Mouse (Mus musculus) heart, embryonic 14.5 days (tissue): ENCODE measurements around the gene Mptx1. TPM values are rescaled to one million over a fixed set of nuclear protein-coding genes. Genes with fewer than 3 reads are reported as not detected.
"Not testable (repeated sequence)": the region's sequence is repeated elsewhere in the genome, so short reads cannot be mapped to it uniquely, and the experiment has no call there.

Experiments used
- ATAC-seq: fragments of 200-750 bp; cut with Nextera tagmentation; 2 replicates; pipeline ENCODE4 v1.8.0; 2017; ENCODE audit warnings: low read depth, moderate TSS enrichment; ENCODE audit not compliant: insufficient number of reproducible peaks, insufficient read depth, low FRiP score
- H3K27ac ChIP-seq, 2 experiments: fragments of 200-500 bp in 1 of 2; fragments of 300-500 bp in 1 of 2; sonication (generic) in 1 of 2; replicated peaks in 1 of 2; 2 replicates each; pipeline ENCODE4 v1.5.1; 2012 to 2014; ENCODE audit warnings: low read depth in 2 of 2, low read length in 2 of 2, control low read depth in 1 of 2, mild to moderate bottlenecking in 1 of 2, mixed read lengths in 1 of 2; ENCODE audit not compliant: control insufficient read depth in 1 of 2, insufficient read depth in 1 of 2
- H3K27me3 ChIP-seq: fragments of 300-500 bp; sonication (generic); 2 replicates; pipeline ENCODE4 v1.6.1; 2014; ENCODE audit warnings: mild to moderate bottlenecking, low read length, control low read depth; ENCODE audit not compliant: control insufficient read depth, insufficient read depth
- H3K36me3 ChIP-seq: fragments of 300-500 bp; sonication (generic); 2 replicates; pipeline ENCODE4 v1.6.1; 2014; ENCODE audit warnings: mild to moderate bottlenecking, control low read depth, low read length, mixed read lengths; ENCODE audit not compliant: control insufficient read depth, insufficient read depth
- H3K4me1 ChIP-seq, 2 experiments: fragments of 200-500 bp in 1 of 2; fragments of 300-500 bp in 1 of 2; sonication (generic) in 1 of 2; 2 replicates each; pipeline ENCODE4 v1.6.1; 2012 to 2014; ENCODE audit warnings: low read length in 2 of 2, control low read depth in 1 of 2, mixed read lengths in 1 of 2; ENCODE audit not compliant: control insufficient read depth in 2 of 2, insufficient read depth in 2 of 2
- H3K4me2 ChIP-seq: fragments of 300-500 bp; sonication (generic); 2 replicates; pipeline ENCODE4 v1.6.1; 2014; ENCODE audit warnings: mild to moderate bottlenecking, low read length
- H3K4me3 ChIP-seq, 2 experiments: fragments of 200-500 bp in 1 of 2; fragments of 300-500 bp in 1 of 2; sonication (generic) in 1 of 2; 2 replicates each; pipeline ENCODE4 v1.5.1; 2012 to 2014; ENCODE audit warnings: low read length in 2 of 2, mild to moderate bottlenecking in 2 of 2, control low read depth in 1 of 2, low read depth in 1 of 2, moderate library complexity in 1 of 2; ENCODE audit not compliant: control insufficient read depth in 1 of 2, insufficient read depth in 1 of 2
- H3K9ac ChIP-seq: fragments of 300-500 bp; sonication (generic); 2 replicates; pipeline ENCODE4 v1.6.1; 2014; ENCODE audit warnings: mild to moderate bottlenecking, low read length
- H3K9me3 ChIP-seq: fragments of 300-500 bp; sonication (generic); 2 replicates; pipeline ENCODE4 v1.6.1; 2016; ENCODE audit warnings: low read length, control low read depth; ENCODE audit not compliant: control insufficient read depth
- WGBS: fragments of 180-500 bp; shearing (Covaris S2); extraction: QIAGEN DNeasy Blood & Tissue Kit; methylation state at CpG from one replicate; pipeline ENCODE4 v1.1.7; 2014; 5-methylcytosine and 5-hydroxymethylcytosine counted together
- polyA plus RNA-seq: library from polyadenylated mRNA; unstranded; fragments of >200 nt; fragmentation: Nextera tagmentation; extraction: Ambion mirVana; gene quantifications from 2 replicates; pipeline ENCODE4 v1.2.1, GENCODE M21; 2014

Gene Mptx1
- polyA plus RNA-seq = not detected in 2 replicates

- no peaks in the 10 kb centered on the region for H3K9me3 ChIP-seq
- H3K4me2 ChIP-seq = no peak within 1 kb of the TSS
- no peaks in the 10 kb centered on the region for H3K36me3 ChIP-seq
- no peaks in the 10 kb centered on the region; a peak in 1 of 4 replicates for H3K4me1 ChIP-seq
- no peaks in the 10 kb centered on the region for H3K27me3 ChIP-seq
- H3K4me3 ChIP-seq = no peak within 1 kb of the TSS
- H3K9ac ChIP-seq = no peak within 1 kb of the TSS
- H3K27ac ChIP-seq = no peak within 1 kb of the TSS
- no peak for ATAC-seq
These were observed at the start of gene Mptx1 for GRCm38 (mm10) chr1:174330218-174330617. Gene Mptx1 (plus strand): TSS chr1:174330518.

- no peak for ATAC-seq
- Histone ChIP-seq H3K4me2 (no peak overlapping the region), H3K4me1 (no peaks in the 10 kb centered on the region), H3K9ac (no peak overlapping the region), H3K9me3 (no peaks in the 10 kb centered on the region), H3K27me3 (no peaks in the 10 kb centered on the region), H3K36me3 (no peaks in the 10 kb centered on the region), H3K27ac (no peak overlapping the region), H3K4me3 (no peak overlapping the region)
- WGBS = 18% methylated on average over 1 of the region's 1 CpGs
These were observed 27.2 kb upstream of the Mptx1 start for GRCm38 (mm10) chr1:174303162-174303561.

GRCm38 (mm10) chr1:174317308-174317707 is 13.0 kb upstream of the Mptx1 start:
- Histone ChIP-seq H3K4me2 (no peak overlapping the region), H3K9me3 (no peaks in the 10 kb centered on the region), H3K4me3 (no peak overlapping the region), H3K27ac (no peak overlapping the region), H3K4me1 (no peaks in the 10 kb centered on the region), H3K27me3 (no peaks in the 10 kb centered on the region), H3K9ac (no peak overlapping the region), H3K36me3 (no peaks in the 10 kb centered on the region)
- no peak for ATAC-seq
- WGBS = 78% methylated on average over 2 of the region's 2 CpGs

- H3K4me2 ChIP-seq, ATAC-seq, H3K27me3 ChIP-seq, H3K9me3 ChIP-seq, H3K27ac ChIP-seq, H3K9ac ChIP-seq, H3K4me1 ChIP-seq, H3K4me3 ChIP-seq, H3K36me3 ChIP-seq: not testable (repeated sequence)
- 72% methylated on average over 1 of the region's 1 CpGs for WGBS
These were observed 23.3 kb downstream of the Mptx1 start for GRCm38 (mm10) chr1:174353636-174354035.

GRCm38 (mm10) chr1:174354640-174355039 is 24.3 kb downstream of the Mptx1 start:
- WGBS = 70% methylated on average over 5 of the region's 5 CpGs
- Histone ChIP-seq H3K4me3 (no peak overlapping the region), H3K36me3 (no peaks in the 10 kb centered on the region), H3K9me3 (no peaks in the 10 kb centered on the region), H3K4me1 (no peaks in the 10 kb centered on the region), H3K4me2 (no peak overlapping the region), H3K9ac (no peak overlapping the region), H3K27me3 (no peaks in the 10 kb centered on the region), H3K27ac (no peak overlapping the region)
- no peak for ATAC-seq

- H3K4me3 ChIP-seq = no peak within 1 kb of the TSS
- ATAC-seq = no peak
- WGBS = 67% methylated on average over 2 of the region's 2 CpGs
- no peaks in the 10 kb centered on the region for H3K27me3 ChIP-seq
- H3K9me3 ChIP-seq = no peaks in the 10 kb centered on the region
- H3K4me1 ChIP-seq = no peaks in the 10 kb centered on the region
- no peak within 1 kb of the TSS for H3K9ac ChIP-seq
- no peak within 1 kb of the TSS for H3K27ac ChIP-seq
- no peaks in the 10 kb centered on the region for H3K36me3 ChIP-seq
- no peak within 1 kb of the TSS for H3K4me2 ChIP-seq
These were observed 34.6 kb downstream of the Mptx1 start, which contains the start of gene Olfr417 for GRCm38 (mm10) chr1:174364882-174365451. Gene Olfr417 (plus strand): TSS chr1:174365122.

GRCm38 (mm10) chr1:174373799-174374198 is 43.5 kb downstream of the Mptx1 start:
- H3K27ac ChIP-seq = no peak overlapping the region
- no peak overlapping the region for H3K4me2 ChIP-seq
- no peaks in the 10 kb centered on the region for H3K9me3 ChIP-seq
- H3K27me3 ChIP-seq = no peaks in the 10 kb centered on the region
- WGBS = 85% methylated on average over 3 of the region's 3 CpGs
- no peaks in the 10 kb centered on the region for H3K4me1 ChIP-seq
- H3K36me3 ChIP-seq = no peaks in the 10 kb centered on the region
- H3K4me3 ChIP-seq = no peak overlapping the region
- no peak overlapping the region for H3K9ac ChIP-seq
- no peak for ATAC-seq
